Mouse (Mus musculus) stomach, postnatal 0 days (tissue): ENCODE results near the gene Dnaja1. TPM values are rescaled to one million over a fixed set of nuclear protein-coding genes. Genes with fewer than 3 reads are reported as not detected.
A peak's percentile ranks its signal among the peaks of the same experiment; 100 is the strongest.

Experiments used
- ATAC-seq: fragments of 200-750 bp; cut with Nextera tagmentation; 2 replicates; pipeline ENCODE4 v1.8.0; 2017; ENCODE audit not compliant: low FRiP score, low TSS enrichment
- DNase-seq: peaks from one replicate; pipeline ENCODE4 v3.0.0-alpha.2; 2016; ENCODE audit warnings: low spot score
- H3K27ac ChIP-seq: fragments of 300-500 bp; sonication (generic); replicated peaks from 2 replicates; pipeline ENCODE4 v1.5.1; 2014; ENCODE audit warnings: mild to moderate bottlenecking, control low read depth
- H3K27me3 ChIP-seq: fragments of 300-500 bp; sonication (generic); 2 replicates; pipeline ENCODE4 v1.6.1; 2014; ENCODE audit warnings: low read length; ENCODE audit not compliant: control insufficient read depth, insufficient read depth
- H3K36me3 ChIP-seq: fragments of 300-500 bp; sonication (generic); 2 replicates; pipeline ENCODE4 v1.6.1; 2014; ENCODE audit warnings: low read length, mixed read lengths; ENCODE audit not compliant: control insufficient read depth, insufficient read depth
- H3K4me1 ChIP-seq: fragments of 300-500 bp; sonication (generic); replicated peaks from 2 replicates; pipeline ENCODE4 v1.6.1; 2014; ENCODE audit warnings: antibody characterized with exemption; ENCODE audit not compliant: control insufficient read depth, insufficient read depth
- H3K4me2 ChIP-seq: fragments of 300-500 bp; sonication (generic); replicated peaks from 2 replicates; pipeline ENCODE4 v1.6.1; 2014; ENCODE audit warnings: low read depth, mild to moderate bottlenecking, control low read depth, moderate library complexity
- H3K4me3 ChIP-seq: fragments of 300-500 bp; sonication (generic); 2 replicates; pipeline ENCODE4 v1.5.1; 2014; ENCODE audit warnings: low read depth, low read length, control low read depth
- H3K9ac ChIP-seq: fragments of 300-500 bp; sonication (generic); 2 replicates; pipeline ENCODE4 v1.6.1; 2014; ENCODE audit warnings: mild to moderate bottlenecking, low read length, control low read depth, mixed read lengths
- H3K9me3 ChIP-seq: fragments of 300-500 bp; sonication (generic); 2 replicates; pipeline ENCODE4 v1.6.1; 2016; ENCODE audit warnings: low read length; ENCODE audit not compliant: control insufficient read depth
- CTCF ChIP-seq: IDR thresholded peaks from 2 replicates; pipeline ENCODE4 v1.5.1; 2016; ENCODE audit warnings: antibody characterized with exemption, low read depth, mild to moderate bottlenecking, moderate library complexity
- EP300 ChIP-seq: optimal IDR thresholded peaks from 2 replicates; pipeline ENCODE3; 2016; ENCODE audit warnings: antibody characterized with exemption
- WGBS: fragments of 180-500 bp; shearing (Covaris S2); extraction: QIAGEN DNeasy Blood & Tissue Kit; methylation state at CpG from one replicate; pipeline ENCODE4 v1.1.7; 2014; 5-methylcytosine and 5-hydroxymethylcytosine counted together
- polyA plus RNA-seq: library from polyadenylated mRNA; unstranded; fragments of >200 nt; fragmentation: Nextera tagmentation; extraction: Ambion mirVana; gene quantifications from 2 replicates; pipeline ENCODE4 v1.2.1, GENCODE M21; 2015

Dnaja1 gene
- polyA plus RNA-seq, 1 experiment from 2014 or later, result 203 TPM

- no peak overlapping the region for H3K9ac ChIP-seq
- H3K4me1 ChIP-seq, result no peaks in the 10 kb centered on the region
- 72% methylated on average over 5 of the region's 5 CpGs for WGBS
- no peak overlapping the region for H3K27ac ChIP-seq
- DNase-seq (no peak), ATAC-seq (no peak)
- no peak for TF ChIP-seq CTCF
- no peak for TF ChIP-seq EP300
- H3K4me2 ChIP-seq, result no peak overlapping the region
- no peaks in the 10 kb centered on the region for H3K9me3 ChIP-seq
- no peaks in the 10 kb centered on the region for H3K27me3 ChIP-seq
- H3K4me3 ChIP-seq, result no peak overlapping the region
- H3K36me3 ChIP-seq, result peaks cover 3% of the 10 kb centered on the region; the same call in 1 of the 2 replicates
Observed at GRCm38 (mm10) chr4:40682359-40682758, 39.6 kb upstream of the Dnaja1 start.

DNA sequence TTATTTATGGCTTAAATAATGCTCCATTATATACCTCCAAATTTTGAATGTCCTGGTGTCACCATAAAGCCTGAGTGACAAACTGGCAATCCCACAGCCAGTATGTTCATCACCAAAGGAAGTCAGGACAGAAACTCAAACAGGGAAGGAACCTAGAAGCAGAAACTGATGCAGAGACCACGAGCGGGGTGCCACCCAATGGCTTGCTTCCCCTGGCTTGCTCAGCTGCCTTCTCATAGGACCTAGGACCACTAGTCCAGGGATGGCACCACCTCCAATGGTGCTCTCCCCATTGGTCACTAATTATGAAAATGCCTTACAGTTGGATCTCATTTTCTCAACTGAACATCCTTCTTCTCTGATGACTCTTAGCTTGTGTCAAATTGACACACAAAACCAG is 38.6 kb upstream of the Dnaja1 start:
- Histone ChIP-seq H3K27me3 (no peaks in the 10 kb centered on the region), H3K9ac (no peak overlapping the region), H3K4me1 (no peaks in the 10 kb centered on the region), H3K4me2 (no peak overlapping the region), H3K9me3 (no peaks in the 10 kb centered on the region), H3K36me3 (peaks cover 6% of the 10 kb centered on the region; the same call in 1 of the 2 replicates), H3K4me3 (no peak overlapping the region), H3K27ac (no peak overlapping the region)
- TF ChIP-seq EP300 (no peak), CTCF (no peak)
- DNase-seq (no peak), ATAC-seq (no peak)
- 97% methylated on average over 2 of the region's 2 CpGs for WGBS

DNA sequence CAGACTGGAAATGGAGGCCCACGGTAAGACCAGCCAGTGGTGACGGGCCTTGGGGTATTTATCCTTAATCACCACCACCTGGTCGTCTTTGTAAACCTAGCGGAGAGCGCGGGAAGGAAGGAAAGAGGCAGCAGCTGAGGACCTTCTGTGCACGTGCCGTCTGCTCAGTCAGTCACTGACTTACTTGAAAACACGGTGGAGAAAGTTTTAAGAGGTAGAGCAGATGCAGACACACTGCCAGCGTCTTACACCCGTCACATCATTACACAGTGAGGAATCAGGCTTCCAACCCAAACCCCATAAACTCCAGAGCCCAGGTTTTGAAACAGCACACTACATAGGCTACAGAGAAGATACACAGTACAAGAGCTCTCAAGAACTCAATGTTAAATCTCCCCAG is 30.9 kb upstream of the Dnaja1 start:
- peaks cover 20% of the 10 kb centered on the region; the same call in 1 of the 2 replicates for H3K36me3 ChIP-seq
- ATAC-seq (no peak), DNase-seq (no peak)
- H3K27me3 ChIP-seq, result no peaks in the 10 kb centered on the region
- TF ChIP-seq CTCF (no peak), EP300 (no peak)
- H3K4me3 ChIP-seq, result no peak overlapping the region
- H3K9ac ChIP-seq, result no peak overlapping the region
- H3K4me2 ChIP-seq, result no peak overlapping the region
- no peaks in the 10 kb centered on the region for H3K4me1 ChIP-seq
- H3K9me3 ChIP-seq, result no peaks in the 10 kb centered on the region
- H3K27ac ChIP-seq, result no peak overlapping the region
- WGBS, result 79% methylated on average over 11 of the region's 11 CpGs

DNA sequence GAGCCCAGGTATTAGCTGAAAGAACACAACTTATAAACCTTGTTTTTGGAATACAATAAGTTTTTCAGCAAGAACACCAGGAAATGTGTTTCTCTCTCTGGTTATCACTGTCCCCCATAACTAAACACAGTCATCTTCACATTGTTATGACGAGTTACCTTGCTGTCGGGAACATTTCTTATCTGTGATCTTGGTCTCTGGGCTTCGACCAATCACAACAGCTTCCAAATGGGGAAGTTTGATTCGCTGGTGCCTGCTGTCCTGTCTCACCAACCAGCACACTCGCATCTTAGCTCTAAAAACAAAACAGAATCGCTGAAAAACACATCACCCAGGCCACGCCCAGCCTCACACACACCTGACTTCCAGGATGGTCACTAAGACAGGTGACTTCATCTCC is 24.9 kb upstream of the Dnaja1 start:
- H3K4me2 ChIP-seq, result no peak overlapping the region
- H3K27me3 ChIP-seq, result no peaks in the 10 kb centered on the region
- 80% methylated on average over 7 of the region's 7 CpGs for WGBS
- no peak overlapping the region for H3K4me3 ChIP-seq
- H3K9ac ChIP-seq, result no peak overlapping the region
- TF ChIP-seq EP300 (no peak), CTCF (no peak)
- no peak overlapping the region for H3K27ac ChIP-seq
- H3K9me3 ChIP-seq, result no peaks in the 10 kb centered on the region
- peaks cover 1% of the 10 kb centered on the region for H3K4me1 ChIP-seq
- ATAC-seq, result no peak
- peaks cover 13% of the 10 kb centered on the region for H3K36me3 ChIP-seq
- no peak for DNase-seq

DNA sequence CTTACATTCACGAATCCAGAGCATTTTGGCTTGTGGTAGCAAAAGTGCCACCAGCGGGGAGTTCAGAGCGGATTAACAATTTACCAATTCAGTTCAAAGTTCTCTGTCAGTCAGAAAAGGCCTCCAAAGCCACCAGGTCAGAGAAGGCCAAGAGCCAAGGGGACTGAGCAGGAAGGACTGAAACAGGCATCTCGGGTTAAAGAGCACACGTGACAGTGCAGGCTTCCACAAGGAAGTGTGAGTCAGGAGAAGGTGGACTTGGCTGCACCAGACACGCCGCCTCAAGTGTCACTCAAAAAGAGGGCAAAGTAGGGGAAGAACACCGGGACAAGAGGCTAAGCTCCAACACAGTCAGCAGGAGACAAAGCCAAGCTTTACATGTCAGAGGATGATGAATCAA is 21.7 kb upstream of the Dnaja1 start:
- H3K4me3 ChIP-seq, result no peak overlapping the region
- H3K27me3 ChIP-seq, result no peaks in the 10 kb centered on the region
- ATAC-seq (peak; percentile 65), DNase-seq (peak; percentile 57)
- 60% methylated on average over 8 of the region's 8 CpGs for WGBS
- no peak overlapping the region for H3K9ac ChIP-seq
- no peak overlapping the region for H3K4me2 ChIP-seq
- peaks cover 10% of the 10 kb centered on the region for H3K4me1 ChIP-seq
- TF ChIP-seq EP300 (no peak), CTCF (no peak)
- H3K36me3 ChIP-seq, result peaks cover 3% of the 10 kb centered on the region; the same call in 1 of the 2 replicates
- no peaks in the 10 kb centered on the region for H3K9me3 ChIP-seq
- peak overlapping the region; percentile 56 for H3K27ac ChIP-seq

- no peaks in the 10 kb centered on the region for H3K27me3 ChIP-seq
- no peak overlapping the region for H3K9ac ChIP-seq
- TF ChIP-seq EP300 (no peak), CTCF (no peak)
- H3K4me3 ChIP-seq, result 0 out of 2 replicates have a peak overlapping the region, but pooled peaks have one; percentile 62
- H3K9me3 ChIP-seq, result no peaks in the 10 kb centered on the region
- DNase-seq (peak; percentile 67), ATAC-seq (peak; percentile 30)
- WGBS, result 55% methylated on average over 3 of the region's 3 CpGs
- H3K36me3 ChIP-seq, result no peaks in the 10 kb centered on the region; the same call in 1 of the 2 replicates
- H3K27ac ChIP-seq, result peak overlapping the region; percentile 98
- peaks cover 10% of the 10 kb centered on the region for H3K4me1 ChIP-seq
- peak overlapping the region; percentile 72 for H3K4me2 ChIP-seq
Observed at GRCm38 (mm10) chr4:40701796-40702195, 20.2 kb upstream of the Dnaja1 start.
